Mouse (Mus musculus): Measurements from ENCODE around the gene Pkig.

- no peak for TF ChIP-seq CTCF (IDR thresholded peaks at IDR 0.05; ENCODE audit: borderline replicate concordance, extremely low read depth, insufficient read depth, insufficient read length)
- TF ChIP-seq POLR2A (IDR thresholded peaks at IDR 0.05; ENCODE audit: borderline replicate concordance, extremely low read depth, insufficient read depth, insufficient read length, poor library complexity, severe bottlenecking), result no peak
Measured at GRCm38 (mm10) chr2:163686233-163686632, 28.0 kb downstream of the Pkig start.
